Mouse (Mus musculus): ENCODE data around the gene Zbtb25. TPM values are rescaled to one million over a fixed set of nuclear protein-coding genes. Genes with fewer than 3 reads are reported as not detected.
A peak's percentile ranks its signal among the peaks of the same experiment; 100 is the strongest.

Gene Zbtb25
- total and polyA plus RNA-seq, 2 experiments from 2014 or later, result 12.1 to 20.5 TPM

GRCm38 (mm10) chr12:76326437-76327220 is 42.8 kb downstream of the Zbtb25 start:
- Histone ChIP-seq H3K36me3 (ENCODE audit: insufficient read depth, low read length) (peaks cover 9% of the 10 kb centered on the region), H3K4me1 (ENCODE audit: insufficient read depth, low read length) (0 out of 2 replicates have a peak, but pooled peaks cover 3% of the 10 kb centered on the region), H3K9me3 (ENCODE audit: low read length) (no peaks in the 10 kb centered on the region), H3K4me2 (ENCODE audit: low read depth, low read length) (no peak overlapping the region), H3K27ac (no peak overlapping the region), H3K9ac (replicated peaks; ENCODE audit: low read length) (no peak overlapping the region), H3K4me3 (ENCODE audit: low read length) (no peak overlapping the region), H3K27me3 (ENCODE audit: insufficient read depth, low read length) (no peaks in the 10 kb centered on the region)
- ATAC-seq (no peak), DNase-seq (ENCODE audit: low spot score) (no peak)
- 87% methylated on average over 23 of the region's 23 CpGs for WGBS
- TF ChIP-seq CTCF (IDR thresholded peaks at IDR 0.05; ENCODE audit: low read depth), result no peak

- Histone ChIP-seq H3K27me3 (ENCODE audit: insufficient read depth, low read length) (no peaks in the 10 kb centered on the region), H3K4me3 (ENCODE audit: low read length) (peak within 1 kb of the TSS; percentile 50), H3K9ac (replicated peaks; ENCODE audit: low read length) (peak within 1 kb of the TSS; percentile 55), H3K27ac (peak within 1 kb of the TSS; percentile 62), H3K4me1 (ENCODE audit: insufficient read depth, low read length) (0 out of 2 replicates have a peak, but pooled peaks cover 3% of the 10 kb centered on the region), H3K9me3 (ENCODE audit: low read length) (no peaks in the 10 kb centered on the region), H3K36me3 (ENCODE audit: insufficient read depth, low read length) (peaks cover 14% of the 10 kb centered on the region), H3K4me2 (ENCODE audit: low read depth, low read length) (peak within 1 kb of the TSS; percentile 90)
- ATAC-seq (peak; percentile 98), DNase-seq (ENCODE audit: low spot score) (peak; percentile 89)
- WGBS, result under 1% methylated on average over 53 of the region's 53 CpGs
- TF ChIP-seq CTCF (IDR thresholded peaks at IDR 0.05; ENCODE audit: low read depth), result no peak
Observed at GRCm38 (mm10) chr12:76324679-76325431, 44.5 kb downstream of the Zbtb25 start, which contains the start of gene Akap5. Gene Akap5, plus strand, starts transcription at chr12:76324891.

- Histone ChIP-seq H3K9me3 (ENCODE audit: low read length) (no peaks in the 10 kb centered on the region), H3K36me3 (ENCODE audit: insufficient read depth, low read length) (peaks cover 28% of the 10 kb centered on the region; the same call in 1 of the 2 replicates), H3K27me3 (ENCODE audit: insufficient read depth, low read length) (no peaks in the 10 kb centered on the region), H3K27ac (no peak overlapping the region), H3K9ac (replicated peaks; ENCODE audit: low read length) (no peak overlapping the region), H3K4me3 (ENCODE audit: low read length) (no peak overlapping the region), H3K4me1 (ENCODE audit: insufficient read depth, low read length) (no peaks in the 10 kb centered on the region), H3K4me2 (ENCODE audit: low read depth, low read length) (no peak overlapping the region)
- no peak for TF ChIP-seq CTCF (IDR thresholded peaks at IDR 0.05; ENCODE audit: low read depth)
- 83% methylated on average over 9 of the region's 9 CpGs for WGBS
- peak; percentile 38; the same call in 1 of the 2 replicates for ATAC-seq
- no peak for DNase-seq (ENCODE audit: low spot score)
Observed at GRCm38 (mm10) chr12:76318282-76319212, 50.9 kb downstream of the Zbtb25 start.

- Histone ChIP-seq H3K9ac (replicated peaks; ENCODE audit: low read length) (no peak overlapping the region), H3K9me3 (ENCODE audit: low read length) (no peaks in the 10 kb centered on the region), H3K4me2 (ENCODE audit: low read depth, low read length) (no peak overlapping the region), H3K36me3 (ENCODE audit: insufficient read depth, low read length) (peaks cover 20% of the 10 kb centered on the region; the same call in 1 of the 2 replicates), H3K4me1 (ENCODE audit: insufficient read depth, low read length) (no peaks in the 10 kb centered on the region), H3K27ac (no peak overlapping the region), H3K4me3 (ENCODE audit: low read length) (no peak overlapping the region), H3K27me3 (ENCODE audit: insufficient read depth, low read length) (no peaks in the 10 kb centered on the region)
- TF ChIP-seq CTCF (IDR thresholded peaks at IDR 0.05; ENCODE audit: low read depth), result no peak
- ATAC-seq, result no peak
- DNase-seq (ENCODE audit: low spot score), result no peak
- WGBS, result 94% methylated on average over 8 of the region's 8 CpGs
Observed at GRCm38 (mm10) chr12:76311951-76312350, 57.5 kb downstream of the Zbtb25 start.

- no peak for TF ChIP-seq CTCF (IDR thresholded peaks at IDR 0.05; ENCODE audit: low read depth)
- H3K4me2 ChIP-seq (ENCODE audit: low read depth, low read length), result no peak overlapping the region
- H3K9me3 ChIP-seq (ENCODE audit: low read length), result no peaks in the 10 kb centered on the region
- no peak overlapping the region for H3K9ac ChIP-seq (replicated peaks; ENCODE audit: low read length)
- 89% methylated on average over 9 of the region's 9 CpGs for WGBS
- H3K36me3 ChIP-seq (ENCODE audit: insufficient read depth, low read length), result peaks cover 20% of the 10 kb centered on the region; the same call in 1 of the 2 replicates
- no peaks in the 10 kb centered on the region for H3K4me1 ChIP-seq (ENCODE audit: insufficient read depth, low read length)
- H3K4me3 ChIP-seq (ENCODE audit: low read length), result no peak overlapping the region
- no peak overlapping the region for H3K27ac ChIP-seq
- H3K27me3 ChIP-seq (ENCODE audit: insufficient read depth, low read length), result no peaks in the 10 kb centered on the region
- DNase-seq (ENCODE audit: low spot score) (no peak), ATAC-seq (no peak)
Observed at GRCm38 (mm10) chr12:76311227-76311626, 58.2 kb downstream of the Zbtb25 start.

- Histone ChIP-seq H3K27me3 (ENCODE audit: insufficient read depth, low read length) (no peaks in the 10 kb centered on the region), H3K4me2 (ENCODE audit: low read depth, low read length) (no peak overlapping the region), H3K4me3 (ENCODE audit: low read length) (no peak overlapping the region), H3K9me3 (ENCODE audit: low read length) (no peaks in the 10 kb centered on the region), H3K9ac (replicated peaks; ENCODE audit: low read length) (no peak overlapping the region), H3K4me1 (ENCODE audit: insufficient read depth, low read length) (no peaks in the 10 kb centered on the region), H3K27ac (no peak overlapping the region), H3K36me3 (ENCODE audit: insufficient read depth, low read length) (peaks cover 20% of the 10 kb centered on the region; the same call in 1 of the 2 replicates)
- WGBS, result 82% methylated on average over 6 of the region's 6 CpGs
- no peak for DNase-seq (ENCODE audit: low spot score)
- TF ChIP-seq CTCF (IDR thresholded peaks at IDR 0.05; ENCODE audit: low read depth), result no peak
- ATAC-seq, result no peak
Observed at GRCm38 (mm10) chr12:76310633-76311032, 58.8 kb downstream of the Zbtb25 start.

All from hindbrain, postnatal 0 days (tissue).